Mouse (Mus musculus) liver, adult 2 months (tissue): ENCODE data around the gene Olfr742.

Source experiments
- CTCF ChIP-seq: fragments of 200-500 bp; IDR thresholded peaks from 2 replicates; pipeline ENCODE4 v1.5.1; 2011; ENCODE audit warnings: low read depth, low read length, control low read depth
- POLR2A ChIP-seq: fragments of 200-500 bp; IDR thresholded peaks from 2 replicates; pipeline ENCODE4 v1.6.1; 2011; ENCODE audit warnings: low read length, control low read depth; ENCODE audit not compliant: insufficient read depth; ENCODE audit errors: extremely low read depth

DNA sequence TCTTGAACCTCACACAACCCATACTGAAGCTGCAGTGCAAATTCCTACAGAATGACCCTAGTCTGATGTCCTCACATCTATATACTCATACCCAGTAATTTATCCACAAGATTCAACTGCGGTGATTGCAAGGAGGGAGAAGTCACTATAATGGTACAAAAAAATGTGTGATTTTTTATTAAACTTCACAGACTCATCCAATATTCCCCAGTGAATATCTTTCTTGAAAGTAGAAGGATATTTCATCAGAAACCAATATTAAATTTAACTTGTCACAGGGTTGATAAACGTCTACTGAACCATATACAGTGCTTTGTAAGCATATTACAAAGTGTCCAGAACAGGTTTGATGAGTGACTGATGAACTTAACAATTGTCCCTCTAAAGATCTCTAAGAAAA, 31.0 kb upstream of the Olfr742 start, which contains the start of gene Olfr741:
- TF ChIP-seq POLR2A (no peak), CTCF (no peak)
